Mouse (Mus musculus): ENCODE data around the gene Msmo1.

Gene Msmo1

DNA sequence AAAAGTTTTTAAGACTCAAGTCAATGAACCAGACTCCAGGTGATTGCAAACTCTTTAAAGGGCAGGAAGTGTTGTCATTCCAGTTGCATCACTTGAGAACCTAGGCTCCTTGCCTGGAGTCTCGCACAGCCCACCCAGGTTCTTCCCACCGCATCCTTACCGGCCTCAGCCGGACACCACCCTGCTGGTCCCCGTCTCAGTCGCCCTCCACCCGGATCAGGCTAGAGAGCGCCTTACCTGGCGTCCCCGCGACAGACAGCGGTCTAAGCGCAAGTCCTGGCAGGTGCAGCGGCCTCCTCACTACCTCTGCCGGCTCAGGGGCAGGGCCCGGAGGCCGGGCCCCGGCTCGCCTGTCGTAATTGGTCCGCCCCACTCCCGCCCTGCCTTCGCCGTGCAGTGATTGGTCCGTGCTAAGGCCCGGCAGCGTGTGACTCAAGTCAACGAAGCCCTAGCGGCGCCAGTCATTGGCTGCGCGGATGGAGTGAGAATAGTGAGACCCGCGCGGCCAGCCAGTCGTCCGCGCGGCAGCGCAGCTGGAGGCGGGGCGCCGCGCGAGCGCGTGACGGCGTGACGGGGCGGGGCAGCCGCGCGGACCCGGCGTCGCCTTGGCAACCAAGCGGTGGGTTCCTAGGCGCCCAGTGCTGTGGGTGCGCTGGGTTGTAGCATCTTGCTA, at the start of gene Msmo1:
Gene Msmo1, minus strand, starts transcription at position 522 of the 673 bp plus-strand sequence.
- peak; percentile 91 to 97 for DNase-seq (ENCODE audit: low spot score in 2 of 2)

DNA sequence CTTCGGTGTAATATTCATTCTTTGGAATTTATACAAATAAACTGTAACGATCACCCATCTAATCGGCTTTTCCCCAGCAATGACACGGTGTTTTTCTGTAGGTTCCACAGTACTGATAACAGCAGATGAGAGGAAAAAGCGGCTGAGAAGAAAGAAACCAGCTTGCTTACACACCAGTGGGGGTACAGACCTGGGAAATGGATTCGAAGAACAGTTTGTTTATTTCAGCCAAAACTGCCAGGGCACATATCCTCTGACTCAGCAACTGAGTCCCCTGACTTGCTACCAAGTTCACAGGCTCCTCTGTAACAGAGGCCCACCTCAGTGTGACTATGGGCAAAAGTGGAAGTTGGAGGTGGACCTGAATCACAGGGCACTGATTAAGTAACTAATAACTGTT, 48.4 kb upstream of the Msmo1 start:
- DNase-seq (ENCODE audit: low spot score in 2 of 2) = no peak

GRCm38 (mm10) chr8:64777925-64778324, 44.3 kb upstream of the Msmo1 start:
- no peak for DNase-seq (ENCODE audit: low spot score in 2 of 2)

- no peak for DNase-seq (ENCODE audit: low spot score in 2 of 2)
Observed at GRCm38 (mm10) chr8:64774136-64774535, 40.5 kb upstream of the Msmo1 start.

DNA sequence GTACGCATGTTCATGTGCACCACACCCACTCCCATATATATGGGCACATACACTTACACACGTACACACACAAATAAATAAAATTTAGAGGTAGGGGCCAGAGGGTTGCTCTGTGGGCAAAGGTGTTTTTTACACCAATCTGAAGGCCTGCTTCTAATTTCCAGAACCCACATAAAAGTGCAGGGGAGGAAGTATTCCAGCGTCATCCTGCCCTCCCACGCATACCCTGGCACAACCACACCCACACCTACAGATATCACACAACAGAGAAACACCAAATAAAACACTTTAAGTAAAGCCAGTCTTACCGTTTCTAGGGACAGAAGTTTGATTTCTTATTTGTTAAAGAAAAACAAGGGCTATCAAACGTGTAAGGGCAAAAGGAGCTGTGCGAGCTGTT, 37.2 kb upstream of the Msmo1 start:
- DNase-seq (ENCODE audit: low spot score in 2 of 2) = no peak

DNA sequence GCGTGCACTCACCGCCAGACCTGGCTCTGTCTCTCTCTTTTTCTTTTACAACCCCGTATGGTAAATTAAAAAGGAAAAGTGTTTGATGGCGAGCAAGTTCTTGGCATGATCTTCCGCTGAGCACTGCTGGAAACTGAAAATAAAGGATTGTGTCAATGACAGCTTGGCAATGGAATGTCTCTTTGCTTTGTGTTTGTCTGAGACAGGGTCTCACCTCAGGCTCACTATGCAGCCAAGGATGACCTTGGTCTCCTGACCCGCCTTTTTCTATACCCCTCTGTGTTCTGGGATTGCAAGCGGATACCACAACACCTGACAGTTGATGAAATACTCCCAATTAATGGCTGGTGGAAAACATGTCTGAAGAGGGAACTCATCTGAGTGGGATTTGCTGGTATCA, 36.0 kb upstream of the Msmo1 start:
- DNase-seq (ENCODE audit: low spot score in 2 of 2) = no peak

GRCm38 (mm10) chr8:64768645-64769044, 35.1 kb upstream of the Msmo1 start:
- no peak for DNase-seq (ENCODE audit: low spot score in 2 of 2)

- peak in 1 of 2 experiments; percentile 65 for DNase-seq (ENCODE audit: low spot score in 2 of 2)
Observed at GRCm38 (mm10) chr8:64767047-64767446, 33.5 kb upstream of the Msmo1 start.

- no peak for DNase-seq (ENCODE audit: low spot score in 2 of 2)
Observed at GRCm38 (mm10) chr8:64764075-64764474, 30.5 kb upstream of the Msmo1 start.

DNA sequence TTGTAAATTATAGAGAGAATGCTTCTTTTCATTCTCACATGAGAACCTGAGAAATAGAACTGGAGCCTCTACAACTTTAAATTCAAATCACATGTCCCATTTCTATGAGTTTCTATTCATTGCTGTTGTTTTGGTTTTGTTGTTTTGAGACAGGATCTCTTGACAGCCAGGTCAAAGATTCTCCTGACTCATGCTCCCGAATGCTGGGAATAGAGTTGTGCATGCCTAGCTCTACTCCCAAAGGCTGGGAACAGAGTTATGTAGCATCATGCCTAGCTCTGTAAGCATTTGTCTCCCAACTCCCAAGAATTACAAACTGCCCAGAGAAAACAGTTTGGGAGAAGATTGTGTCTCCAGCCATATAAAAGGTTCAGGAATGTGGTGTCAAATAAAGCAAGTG, 29.2 kb upstream of the Msmo1 start:
- no peak for DNase-seq (ENCODE audit: low spot score in 2 of 2)

DNA sequence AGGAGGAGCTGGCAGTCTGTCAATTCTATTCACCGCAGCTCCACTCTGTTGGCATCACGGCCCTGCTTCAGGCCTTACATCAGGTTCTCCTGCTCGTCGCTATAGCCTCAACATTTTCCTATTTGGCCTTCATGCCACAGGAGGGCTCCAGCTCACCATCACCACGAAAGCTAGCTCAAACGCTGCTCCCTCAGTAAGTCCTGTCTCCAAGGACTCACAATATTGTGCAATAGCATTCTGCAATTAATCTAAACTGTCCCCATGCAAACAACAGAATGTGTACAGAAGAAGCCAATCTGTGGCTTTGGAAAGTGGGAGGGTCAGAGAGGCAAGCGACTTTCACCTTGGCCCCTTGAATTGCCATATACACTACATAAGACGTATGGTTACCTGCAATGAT, 27.8 kb upstream of the Msmo1 start:
- DNase-seq (ENCODE audit: low spot score in 2 of 2) = peak in 1 of 2 experiments; percentile 40

DNA sequence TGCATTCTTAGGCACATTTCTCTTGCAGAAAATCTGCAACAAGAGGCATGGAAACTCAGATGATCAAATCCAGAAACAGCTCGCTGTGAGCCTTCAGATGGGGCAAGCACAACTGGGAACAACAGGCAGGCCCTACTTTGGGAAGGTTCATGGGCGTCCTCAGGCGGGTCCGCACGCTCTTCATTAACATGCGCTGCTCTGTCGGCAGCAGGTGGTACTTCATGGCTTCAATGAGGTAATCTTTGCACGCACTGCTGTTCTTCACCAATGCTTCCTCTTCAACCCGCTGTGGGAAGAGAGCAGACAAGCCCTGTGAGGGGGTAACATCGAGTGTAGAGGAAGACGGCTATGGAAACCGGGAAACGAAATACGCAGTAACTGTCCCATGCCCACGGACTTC, 24.4 kb upstream of the Msmo1 start:
- DNase-seq (ENCODE audit: low spot score in 2 of 2) = no peak

DNA sequence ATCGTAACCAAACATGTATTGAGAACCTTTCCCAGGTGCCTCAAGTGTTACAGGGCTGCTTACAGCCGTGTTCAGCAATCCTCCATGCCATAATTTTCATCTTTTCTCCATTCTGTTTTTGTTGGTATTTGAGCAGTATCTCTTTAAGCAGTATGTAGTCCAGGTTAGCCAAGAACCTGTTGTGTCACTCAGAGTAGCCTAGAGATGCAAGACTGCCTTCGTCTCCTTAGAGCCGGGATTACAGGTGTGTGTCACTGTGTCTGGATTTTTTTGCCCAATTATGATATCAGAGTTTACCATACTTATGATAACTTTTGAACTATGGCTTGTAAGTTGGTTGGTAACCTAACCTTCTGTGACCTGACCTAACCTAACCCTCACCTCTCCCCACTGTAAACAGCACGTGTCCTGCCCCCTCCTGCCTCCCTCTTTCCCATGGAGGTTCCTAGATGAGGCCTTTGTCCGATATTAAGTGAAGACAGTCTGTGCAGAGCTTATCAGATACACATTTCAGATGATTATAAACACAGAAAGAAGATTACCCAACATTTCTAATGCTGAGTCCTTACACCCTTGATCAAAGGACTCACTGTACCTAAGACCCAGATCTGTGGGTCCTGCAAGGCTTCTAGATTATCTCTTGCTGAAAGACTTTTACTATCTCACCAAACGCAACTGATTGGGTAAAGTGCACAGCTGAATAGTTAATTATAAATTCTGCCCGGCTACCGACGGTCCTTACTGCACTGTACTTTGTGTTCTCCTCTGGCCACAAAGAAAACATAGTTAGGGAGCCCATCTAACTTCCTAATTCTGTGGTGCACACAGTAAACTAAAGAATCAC, 12.8 kb upstream of the Msmo1 start:
- no peak for DNase-seq (ENCODE audit: low spot score in 2 of 2)

- DNase-seq (ENCODE audit: low spot score in 2 of 2) = no peak
Observed at GRCm38 (mm10) chr8:64740547-64741211, 7.1 kb upstream of the Msmo1 start.

DNA sequence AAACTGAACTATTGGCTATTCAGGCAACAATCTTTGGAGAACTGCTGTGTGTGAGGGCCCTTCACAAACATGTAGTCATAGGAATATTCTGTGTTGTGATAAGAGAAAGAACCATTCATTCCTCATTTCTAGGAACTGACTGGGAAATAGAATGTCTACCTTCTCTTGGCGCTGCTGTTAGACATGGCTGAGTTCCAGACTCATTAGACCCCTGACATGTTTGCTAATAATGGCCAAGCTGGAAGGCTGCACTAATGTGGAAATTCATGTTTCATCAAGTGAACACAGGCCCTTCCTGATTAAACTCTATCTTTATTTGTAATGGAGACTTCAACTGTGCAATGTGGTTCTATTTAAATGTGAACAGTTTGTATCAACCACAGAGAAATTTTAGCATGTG, 5.3 kb upstream of the Msmo1 start:
- no peak for DNase-seq (ENCODE audit: low spot score in 2 of 2)

DNA sequence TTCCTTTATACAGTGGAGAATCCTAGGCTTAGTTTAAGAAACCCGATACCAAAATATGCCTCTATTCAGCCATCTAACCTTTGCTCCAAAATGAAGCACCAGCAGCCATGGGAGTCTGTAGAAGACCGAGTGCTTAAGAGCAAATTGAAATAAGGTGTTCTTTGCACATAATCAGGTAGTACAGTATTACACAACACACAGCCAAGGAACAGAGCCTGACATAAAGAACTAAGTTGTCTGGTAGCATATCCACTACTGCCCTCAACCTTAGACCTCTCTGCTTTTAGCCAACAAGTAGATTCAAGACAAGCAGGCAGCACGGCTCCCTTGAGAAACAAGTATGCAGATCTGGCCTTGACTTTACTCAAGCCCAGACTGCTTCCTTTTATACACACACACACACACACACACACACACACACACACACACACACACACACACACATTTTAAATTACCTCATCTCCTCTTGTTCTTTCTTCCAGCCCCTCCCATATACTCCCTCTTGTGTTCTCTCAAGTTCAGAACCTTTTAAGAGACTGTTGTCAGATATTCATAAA, 3.3 kb upstream of the Msmo1 start:
- DNase-seq (ENCODE audit: low spot score in 2 of 2) = no peak

DNA sequence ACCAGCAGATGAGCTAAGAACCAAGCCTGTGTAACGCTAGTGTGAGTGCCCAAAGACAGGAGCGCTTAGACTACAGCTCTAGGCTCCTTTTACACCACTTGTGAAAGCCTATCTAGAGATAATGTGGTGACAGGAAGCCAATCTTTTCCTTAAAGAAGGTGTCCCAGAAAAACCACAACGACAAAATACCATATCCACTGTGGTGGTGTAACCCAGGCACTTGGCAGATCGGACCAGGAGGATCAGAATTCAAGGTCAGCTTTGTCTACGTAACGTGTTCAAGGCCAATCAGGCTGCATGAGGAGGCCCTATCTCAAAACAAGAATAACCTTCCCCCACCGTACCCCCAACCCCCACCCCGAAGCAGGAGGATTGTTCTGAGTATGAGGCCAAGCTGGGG, 1.6 kb upstream of the Msmo1 start:
- no peak for DNase-seq (ENCODE audit: low spot score in 2 of 2)

- no peak for DNase-seq (ENCODE audit: low spot score in 2 of 2)
Observed at GRCm38 (mm10) chr8:64732596-64732995, 996 bp downstream of the Msmo1 start.

DNA sequence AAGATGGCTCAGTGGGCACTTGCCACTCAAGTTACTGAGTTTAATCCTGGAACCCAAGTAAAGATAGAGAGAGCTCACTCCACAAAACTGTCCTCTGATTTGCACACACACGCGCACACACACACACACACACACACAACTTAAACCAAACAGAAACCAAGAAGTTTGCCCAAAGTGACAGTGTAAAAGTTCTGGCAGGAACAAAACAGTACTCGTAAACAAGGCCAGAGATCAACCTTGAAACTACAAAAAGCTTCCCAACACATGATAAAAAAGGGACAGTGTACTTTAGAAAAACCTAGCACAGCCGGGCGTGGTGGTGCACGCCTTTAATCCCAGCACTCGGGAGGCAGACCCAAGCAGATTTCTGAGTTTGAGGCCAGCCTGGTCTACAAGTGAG, 5.4 kb downstream of the Msmo1 start:
- no peak for DNase-seq (ENCODE audit: low spot score in 2 of 2)

DNA sequence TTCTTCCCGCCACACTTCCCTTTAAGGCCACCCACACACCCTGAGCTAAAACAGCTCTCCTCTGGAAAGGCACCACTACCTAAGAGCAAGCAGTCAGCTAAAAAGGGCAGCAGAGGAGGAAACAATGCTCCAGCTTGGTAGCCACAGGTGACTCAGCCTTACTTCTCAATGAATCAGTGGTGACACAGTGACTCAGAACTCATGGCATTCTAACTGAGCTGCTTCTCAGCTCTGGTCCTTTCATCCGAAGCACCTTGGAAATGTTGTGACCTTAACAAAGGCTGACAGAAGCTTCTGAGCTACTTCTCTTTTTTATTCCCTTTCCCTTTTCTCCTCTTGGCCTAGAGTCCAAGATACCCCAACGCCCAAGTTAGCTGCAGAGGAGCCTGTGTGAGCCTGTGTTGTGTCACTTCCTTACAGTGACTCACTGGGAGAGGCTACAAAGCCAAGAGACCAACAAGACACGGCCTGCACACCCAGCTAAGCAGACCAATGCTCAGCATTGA, 7.3 kb downstream of the Msmo1 start:
- DNase-seq (ENCODE audit: low spot score in 2 of 2) = peak; percentile 25 to 35

DNA sequence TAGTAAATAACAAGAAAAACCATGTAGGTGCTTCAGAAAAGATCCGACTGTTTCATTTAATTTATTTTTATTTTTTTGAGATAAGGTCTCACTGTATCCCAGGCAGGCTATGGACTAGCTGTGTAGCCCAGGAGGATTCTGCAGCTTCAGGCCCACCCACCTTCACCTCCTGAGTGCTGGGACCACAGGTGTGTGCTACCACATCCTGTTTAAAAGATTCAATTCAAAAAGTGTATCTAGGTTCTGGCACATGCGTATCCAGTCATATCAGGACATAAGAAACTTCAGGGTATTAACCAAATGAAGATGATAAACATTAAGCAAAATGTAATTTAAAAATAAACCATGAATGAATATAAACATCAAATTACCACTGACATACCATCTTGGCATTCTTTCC, 10.4 kb downstream of the Msmo1 start:
- DNase-seq (ENCODE audit: low spot score in 2 of 2) = no peak

GRCm38 (mm10) chr8:64717868-64718267, 15.7 kb downstream of the Msmo1 start:
- no peak for DNase-seq (ENCODE audit: low spot score in 2 of 2)

All from urinary bladder, postnatal 36 days (tissue).